Mouse (Mus musculus): ENCODE results near the gene Fanca. TPM values are rescaled to one million over a fixed set of nuclear protein-coding genes. Genes with fewer than 3 reads are reported as not detected.

The Fanca gene
- polyA plus RNA-seq, 1 experiment from 2014 or later: 33.6 TPM

DNA sequence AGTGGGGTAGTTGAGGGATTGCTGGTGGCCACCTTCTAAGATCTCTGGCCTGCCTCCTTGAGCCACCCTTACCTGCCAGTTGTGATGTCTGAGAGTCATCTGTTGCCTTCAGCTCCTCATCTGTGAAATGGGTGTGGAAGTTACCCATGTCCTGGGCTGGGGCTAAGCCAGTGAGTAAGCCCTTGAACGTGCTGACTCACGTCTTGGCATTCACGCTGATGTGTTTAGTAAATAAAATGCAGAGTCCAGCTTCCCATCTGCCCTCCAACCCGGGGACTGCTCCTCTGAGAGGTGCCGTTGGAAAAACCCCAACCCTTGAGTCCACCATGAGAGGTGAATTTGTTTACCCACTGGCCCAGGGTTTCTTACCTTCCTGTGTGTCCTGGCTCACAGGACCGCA is 27.5 kb upstream of the Fanca start:
- H3K9me3 ChIP-seq (ENCODE audit: control insufficient read depth, low read depth, low read length): no peaks in the 10 kb centered on the region
- H3K9ac ChIP-seq (replicated peaks; ENCODE audit: low read depth, low read length): no peak overlapping the region
- no peaks in the 10 kb centered on the region for H3K36me3 ChIP-seq (ENCODE audit: control insufficient read depth, insufficient read depth, low read length)
- H3K27ac ChIP-seq (ENCODE audit: low read length): no peak overlapping the region
- no peak for ATAC-seq (ENCODE audit: insufficient number of reproducible peaks, insufficient read depth, low FRiP score, low read depth)
- no peak overlapping the region for H3K4me3 ChIP-seq (ENCODE audit: low read depth, low read length)
- no peak overlapping the region for H3K4me2 ChIP-seq (replicated peaks; ENCODE audit: low read depth, low read length)
- 0 out of 2 replicates have a peak, but pooled peaks cover 16% of the 10 kb centered on the region for H3K4me1 ChIP-seq (ENCODE audit: control insufficient read depth, insufficient read depth, low read length)
- WGBS: 77% methylated on average over 6 of the region's 6 CpGs
- H3K27me3 ChIP-seq (ENCODE audit: control insufficient read depth, insufficient read depth, low read length): no peaks in the 10 kb centered on the region

DNA sequence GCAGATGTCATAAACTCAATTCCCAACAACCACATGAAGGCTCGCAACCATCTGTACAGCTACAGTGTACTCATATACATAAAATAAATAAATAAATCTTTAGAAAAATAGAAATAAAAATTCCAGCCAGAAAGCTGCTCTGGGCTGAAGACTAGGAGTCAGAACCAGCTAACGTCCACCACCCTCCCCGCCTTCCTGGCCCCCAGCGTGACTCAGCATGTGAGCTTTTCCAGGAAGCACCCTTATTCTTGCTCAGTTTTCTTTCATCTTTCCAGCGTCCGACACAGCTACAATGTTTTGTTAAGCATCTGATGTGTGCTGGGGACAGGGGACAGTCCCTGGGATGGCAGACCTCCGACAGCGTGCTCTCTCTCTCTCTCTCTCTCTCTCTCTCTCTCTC is 26.8 kb upstream of the Fanca start:
- H3K36me3 ChIP-seq (ENCODE audit: control insufficient read depth, insufficient read depth, low read length): no peaks in the 10 kb centered on the region
- no peak for ATAC-seq (ENCODE audit: insufficient number of reproducible peaks, insufficient read depth, low FRiP score, low read depth)
- no peaks in the 10 kb centered on the region for H3K9me3 ChIP-seq (ENCODE audit: control insufficient read depth, low read depth, low read length)
- no peak overlapping the region for H3K27ac ChIP-seq (ENCODE audit: low read length)
- no peak overlapping the region for H3K4me2 ChIP-seq (replicated peaks; ENCODE audit: low read depth, low read length)
- 82% methylated on average over 8 of the region's 8 CpGs for WGBS
- H3K4me3 ChIP-seq (ENCODE audit: low read depth, low read length): no peak overlapping the region
- no peak overlapping the region for H3K9ac ChIP-seq (replicated peaks; ENCODE audit: low read depth, low read length)
- no peaks in the 10 kb centered on the region for H3K27me3 ChIP-seq (ENCODE audit: control insufficient read depth, insufficient read depth, low read length)
- 0 out of 2 replicates have a peak, but pooled peaks cover 16% of the 10 kb centered on the region for H3K4me1 ChIP-seq (ENCODE audit: control insufficient read depth, insufficient read depth, low read length)

DNA sequence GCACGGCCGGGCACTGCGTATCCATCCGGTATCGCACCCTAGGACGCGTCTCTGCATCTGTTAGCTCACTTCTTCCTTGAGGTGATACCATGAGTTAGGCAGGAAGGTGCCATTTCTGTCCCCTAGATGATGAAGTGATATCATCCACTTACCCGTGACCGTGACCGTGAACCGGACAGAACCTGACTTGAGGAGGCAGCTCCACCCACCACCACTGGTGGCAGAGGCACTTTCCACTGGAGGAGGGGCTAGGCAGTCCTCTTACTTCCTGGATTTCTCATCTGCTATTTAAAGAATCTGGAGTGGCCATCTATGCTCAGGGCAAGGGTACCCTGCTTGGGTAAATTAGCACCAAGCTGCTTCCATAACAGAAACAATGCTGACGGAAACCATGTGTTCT is 25.0 kb upstream of the Fanca start:
- H3K9ac ChIP-seq (replicated peaks; ENCODE audit: low read depth, low read length): no peak overlapping the region
- no peaks in the 10 kb centered on the region for H3K36me3 ChIP-seq (ENCODE audit: control insufficient read depth, insufficient read depth, low read length)
- no peak overlapping the region for H3K4me2 ChIP-seq (replicated peaks; ENCODE audit: low read depth, low read length)
- H3K4me1 ChIP-seq (ENCODE audit: control insufficient read depth, insufficient read depth, low read length): 0 out of 2 replicates have a peak, but pooled peaks cover 12% of the 10 kb centered on the region
- no peaks in the 10 kb centered on the region for H3K27me3 ChIP-seq (ENCODE audit: control insufficient read depth, insufficient read depth, low read length)
- no peak overlapping the region for H3K27ac ChIP-seq (ENCODE audit: low read length)
- H3K9me3 ChIP-seq (ENCODE audit: control insufficient read depth, low read depth, low read length): no peaks in the 10 kb centered on the region
- ATAC-seq (ENCODE audit: insufficient number of reproducible peaks, insufficient read depth, low FRiP score, low read depth): no peak
- 78% methylated on average over 12 of the region's 12 CpGs for WGBS
- H3K4me3 ChIP-seq (ENCODE audit: low read depth, low read length): no peak overlapping the region

DNA sequence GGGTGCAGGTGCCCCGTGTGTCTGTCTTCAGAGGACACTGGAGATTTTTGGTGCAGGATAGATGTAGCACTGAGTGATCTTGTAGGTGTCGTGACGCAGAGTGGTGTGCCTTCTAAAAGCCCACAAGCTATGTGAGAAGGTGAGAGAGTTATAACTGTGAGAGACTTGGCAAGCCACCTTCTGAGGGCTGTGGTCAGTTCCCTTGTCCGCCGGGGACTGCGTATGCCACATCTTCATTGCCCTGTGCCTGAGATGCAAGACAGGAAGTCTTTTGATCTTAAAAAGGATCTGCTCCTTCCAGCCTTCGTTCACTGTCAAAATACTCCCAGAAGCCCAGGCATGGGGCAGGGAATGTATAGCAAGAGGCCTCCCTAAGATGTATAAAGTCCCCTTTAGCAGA is 24.5 kb upstream of the Fanca start:
- H3K27ac ChIP-seq (ENCODE audit: low read length): no peak overlapping the region
- H3K9ac ChIP-seq (replicated peaks; ENCODE audit: low read depth, low read length): no peak overlapping the region
- no peaks in the 10 kb centered on the region for H3K36me3 ChIP-seq (ENCODE audit: control insufficient read depth, insufficient read depth, low read length)
- H3K4me2 ChIP-seq (replicated peaks; ENCODE audit: low read depth, low read length): no peak overlapping the region
- H3K9me3 ChIP-seq (ENCODE audit: control insufficient read depth, low read depth, low read length): no peaks in the 10 kb centered on the region
- 0 out of 2 replicates have a peak, but pooled peaks cover 7% of the 10 kb centered on the region for H3K4me1 ChIP-seq (ENCODE audit: control insufficient read depth, insufficient read depth, low read length)
- H3K4me3 ChIP-seq (ENCODE audit: low read depth, low read length): no peak overlapping the region
- ATAC-seq (ENCODE audit: insufficient number of reproducible peaks, insufficient read depth, low FRiP score, low read depth): no peak
- no peaks in the 10 kb centered on the region for H3K27me3 ChIP-seq (ENCODE audit: control insufficient read depth, insufficient read depth, low read length)
- 77% methylated on average over 7 of the region's 7 CpGs for WGBS

DNA sequence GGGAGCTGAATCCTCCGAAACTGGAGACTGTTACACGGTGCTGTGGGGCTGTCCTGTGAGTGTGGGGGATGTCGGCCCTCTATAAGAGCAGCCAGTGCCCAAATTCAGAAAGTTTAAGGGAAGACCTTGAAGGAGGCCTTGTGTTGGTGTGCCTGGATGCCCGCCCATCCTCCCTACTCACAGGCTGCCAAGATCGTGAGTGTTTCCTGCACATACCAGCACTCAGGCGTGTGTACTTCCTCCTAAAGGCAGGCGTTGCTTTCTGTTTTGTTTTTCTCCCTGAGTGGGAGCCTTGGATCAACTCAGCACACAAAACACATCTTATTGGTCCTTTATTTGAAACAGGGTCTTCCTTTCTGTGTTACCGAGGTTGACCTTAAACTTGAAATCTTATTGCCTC is 23.9 kb upstream of the Fanca start:
- no peaks in the 10 kb centered on the region for H3K9me3 ChIP-seq (ENCODE audit: control insufficient read depth, low read depth, low read length)
- H3K36me3 ChIP-seq (ENCODE audit: control insufficient read depth, insufficient read depth, low read length): no peaks in the 10 kb centered on the region
- no peak for ATAC-seq (ENCODE audit: insufficient number of reproducible peaks, insufficient read depth, low FRiP score, low read depth)
- no peaks in the 10 kb centered on the region for H3K27me3 ChIP-seq (ENCODE audit: control insufficient read depth, insufficient read depth, low read length)
- no peak overlapping the region for H3K4me3 ChIP-seq (ENCODE audit: low read depth, low read length)
- H3K4me2 ChIP-seq (replicated peaks; ENCODE audit: low read depth, low read length): no peak overlapping the region
- WGBS: 85% methylated on average over 8 of the region's 8 CpGs
- no peak overlapping the region for H3K27ac ChIP-seq (ENCODE audit: low read length)
- no peak overlapping the region for H3K9ac ChIP-seq (replicated peaks; ENCODE audit: low read depth, low read length)
- H3K4me1 ChIP-seq (ENCODE audit: control insufficient read depth, insufficient read depth, low read length): 0 out of 2 replicates have a peak, but pooled peaks cover 3% of the 10 kb centered on the region

DNA sequence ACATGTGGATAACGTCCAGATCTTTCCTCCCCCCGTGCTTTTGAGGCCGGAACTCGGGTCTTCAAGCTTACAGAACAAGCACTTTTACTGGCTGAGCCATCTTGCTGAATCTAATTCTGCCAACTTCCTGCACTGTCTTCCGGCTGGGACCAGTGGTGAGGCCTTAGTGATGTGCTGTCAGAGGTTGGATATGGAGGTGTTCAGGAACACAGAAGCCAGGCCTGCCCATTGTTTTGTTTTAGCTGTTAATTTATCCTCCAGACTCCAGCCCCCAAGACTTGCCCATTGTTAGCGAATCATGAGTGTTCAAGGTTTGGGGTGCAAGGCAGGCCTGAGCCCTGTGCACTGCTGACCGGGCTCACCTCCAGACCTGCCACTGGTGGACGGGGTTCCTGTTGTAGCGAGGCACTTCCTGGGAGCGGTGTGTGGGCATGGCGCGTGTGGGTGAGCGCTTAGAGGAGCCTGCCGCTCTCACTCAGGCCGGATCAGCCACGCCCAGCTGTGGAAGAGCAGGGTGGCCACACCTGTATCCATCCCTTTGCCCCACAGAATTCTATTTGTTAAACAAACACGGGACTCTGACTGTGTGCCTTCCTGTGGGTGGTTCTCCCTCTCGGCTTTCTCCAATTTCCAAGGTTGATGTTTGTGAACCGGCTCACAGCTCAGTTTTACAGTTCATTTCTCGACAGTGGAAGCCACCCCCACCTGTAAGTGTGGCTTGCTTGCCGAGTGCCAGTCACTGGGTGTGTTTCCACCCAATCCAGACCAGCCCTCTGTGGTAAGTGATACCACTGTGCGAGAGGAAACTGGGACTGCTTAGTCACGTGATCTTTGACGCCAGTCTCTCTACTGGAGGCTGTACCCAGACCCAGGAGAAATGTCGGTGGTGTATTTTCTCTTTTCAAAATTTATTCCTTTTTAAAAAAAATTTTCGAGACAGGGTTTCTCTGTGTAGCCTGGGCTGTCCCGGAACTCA is 23.0 kb upstream of the Fanca start:
- 0 out of 2 replicates have a peak, but pooled peaks cover 3% of the 10 kb centered on the region for H3K4me1 ChIP-seq (ENCODE audit: control insufficient read depth, insufficient read depth, low read length)
- no peaks in the 10 kb centered on the region for H3K36me3 ChIP-seq (ENCODE audit: control insufficient read depth, insufficient read depth, low read length)
- peak overlapping the region; percentile 39; the same call in 1 of the 2 replicates for H3K27ac ChIP-seq (ENCODE audit: low read length)
- 73% methylated on average over 27 of the region's 27 CpGs for WGBS
- no peak overlapping the region for H3K4me3 ChIP-seq (ENCODE audit: low read depth, low read length)
- no peaks in the 10 kb centered on the region for H3K9me3 ChIP-seq (ENCODE audit: control insufficient read depth, low read depth, low read length)
- no peak overlapping the region for H3K4me2 ChIP-seq (replicated peaks; ENCODE audit: low read depth, low read length)
- H3K9ac ChIP-seq (replicated peaks; ENCODE audit: low read depth, low read length): no peak overlapping the region
- ATAC-seq (ENCODE audit: insufficient number of reproducible peaks, insufficient read depth, low FRiP score, low read depth): peak; percentile 76
- H3K27me3 ChIP-seq (ENCODE audit: control insufficient read depth, insufficient read depth, low read length): no peaks in the 10 kb centered on the region

DNA sequence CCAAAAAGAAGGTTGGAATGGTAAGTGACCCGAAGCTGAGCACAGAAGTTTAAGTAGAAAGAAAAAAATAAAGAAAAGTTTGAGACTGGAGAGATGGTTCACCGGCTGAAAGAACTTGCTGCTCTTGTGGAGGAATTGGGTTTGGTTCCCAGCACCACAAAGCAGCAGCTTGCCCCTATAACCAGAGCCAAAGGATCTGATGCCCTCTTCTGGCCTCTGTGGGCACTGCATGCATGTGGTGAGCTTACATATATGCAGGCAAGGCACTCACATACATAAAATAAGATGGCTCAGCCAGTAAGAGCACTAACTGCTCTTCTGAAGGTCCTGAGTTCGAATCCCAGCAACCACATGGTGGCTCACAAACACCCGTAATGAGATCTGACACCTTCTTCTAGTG is 21.7 kb upstream of the Fanca start:
- no peak overlapping the region for H3K4me2 ChIP-seq (replicated peaks; ENCODE audit: low read depth, low read length)
- H3K36me3 ChIP-seq (ENCODE audit: control insufficient read depth, insufficient read depth, low read length): no peaks in the 10 kb centered on the region
- whole genome bisulfite sequencing: 95% methylated on average over 4 of the region's 4 CpGs
- H3K4me1 ChIP-seq (ENCODE audit: control insufficient read depth, insufficient read depth, low read length): 0 out of 2 replicates have a peak, but pooled peaks cover 3% of the 10 kb centered on the region
- no peak overlapping the region for H3K4me3 ChIP-seq (ENCODE audit: low read depth, low read length)
- no peaks in the 10 kb centered on the region for H3K27me3 ChIP-seq (ENCODE audit: control insufficient read depth, insufficient read depth, low read length)
- no peak overlapping the region for H3K27ac ChIP-seq (ENCODE audit: low read length)
- no peak for ATAC-seq (ENCODE audit: insufficient number of reproducible peaks, insufficient read depth, low FRiP score, low read depth)
- no peaks in the 10 kb centered on the region for H3K9me3 ChIP-seq (ENCODE audit: control insufficient read depth, low read depth, low read length)
- H3K9ac ChIP-seq (replicated peaks; ENCODE audit: low read depth, low read length): no peak overlapping the region

DNA sequence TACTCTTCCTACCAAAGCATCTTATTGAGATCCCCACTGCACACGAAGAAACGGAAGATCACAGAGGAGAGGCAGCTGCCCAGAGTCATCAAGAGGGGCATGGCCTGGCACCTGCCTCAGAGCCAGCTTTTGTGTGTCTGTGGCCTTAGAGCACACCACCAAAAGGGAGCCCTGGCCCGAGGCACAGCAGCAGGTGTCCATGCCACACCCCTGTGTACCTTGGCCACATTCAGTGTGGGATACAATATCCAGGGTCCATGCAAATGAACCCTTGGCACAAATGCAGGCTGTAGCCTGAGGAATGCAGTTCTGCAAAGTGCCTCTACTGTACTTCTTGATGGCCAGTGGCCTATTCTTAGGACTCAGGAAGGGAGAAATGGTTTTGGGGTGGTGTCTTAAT is 19.1 kb upstream of the Fanca start:
- no peak overlapping the region for H3K27ac ChIP-seq (ENCODE audit: low read length)
- no peak overlapping the region for H3K9ac ChIP-seq (replicated peaks; ENCODE audit: low read depth, low read length)
- no peaks in the 10 kb centered on the region for H3K36me3 ChIP-seq (ENCODE audit: control insufficient read depth, insufficient read depth, low read length)
- 74% methylated on average over 3 of the region's 3 CpGs for WGBS
- H3K4me2 ChIP-seq (replicated peaks; ENCODE audit: low read depth, low read length): no peak overlapping the region
- no peaks in the 10 kb centered on the region for H3K9me3 ChIP-seq (ENCODE audit: control insufficient read depth, low read depth, low read length)
- peaks cover 2% of the 10 kb centered on the region; the same call in 1 of the 2 replicates for H3K27me3 ChIP-seq (ENCODE audit: control insufficient read depth, insufficient read depth, low read length)
- peaks cover 15% of the 10 kb centered on the region; the same call in 1 of the 2 replicates for H3K4me1 ChIP-seq (ENCODE audit: control insufficient read depth, insufficient read depth, low read length)
- no peak overlapping the region for H3K4me3 ChIP-seq (ENCODE audit: low read depth, low read length)
- no peak for ATAC-seq (ENCODE audit: insufficient number of reproducible peaks, insufficient read depth, low FRiP score, low read depth)

Measured in stomach, embryonic 14.5 days (tissue).